Mouse (Mus musculus) CH12.LX (cell line): ENCODE measurements around the gene Kdm1b. TPM values are rescaled to one million over a fixed set of nuclear protein-coding genes. Genes with fewer than 3 reads are reported as not detected.

Source experiments
- DNase-seq: peaks from one replicate; pipeline ENCODE4 v3.0.0-alpha.2; 2013; ENCODE audit errors: extremely low read depth
- H3K27ac ChIP-seq: 2 replicates; pipeline ENCODE4 v1.5.1; 2012; ENCODE audit warnings: low read depth, mild to moderate bottlenecking, control low read depth, moderate library complexity; ENCODE audit not compliant: insufficient read depth
- H3K27me3 ChIP-seq: replicated peaks from 2 replicates; pipeline ENCODE3; 2012; ENCODE audit warnings: inconsistent platforms
- H3K36me3 ChIP-seq, 2 experiments: replicated peaks in 1 of 2; 2 replicates each; pipeline versions ENCODE3 to v1.6.1; 2012; ENCODE audit warnings: inconsistent platforms in 1 of 2, low read length in 1 of 2, mild to moderate bottlenecking in 1 of 2, mixed read lengths in 1 of 2, moderate library complexity in 1 of 2; ENCODE audit not compliant: control insufficient read depth in 1 of 2, insufficient read depth in 1 of 2
- H3K4me1 ChIP-seq, 2 experiments: 2 replicates each; pipeline ENCODE4 v1.6.1; 2012; ENCODE audit warnings: inconsistent platforms in 1 of 2, moderate library complexity in 1 of 2; ENCODE audit not compliant: insufficient read depth in 2 of 2, control insufficient read depth in 1 of 2
- H3K4me2 ChIP-seq: 2 replicates; pipeline ENCODE4 v1.6.1; 2012; ENCODE audit warnings: low read depth, mild to moderate bottlenecking, control low read depth; ENCODE audit not compliant: poor library complexity, insufficient read depth, severe bottlenecking
- H3K4me3 ChIP-seq, 3 experiments: fragments of 150-350 bp in 1 of 3; sonication (generic) in 1 of 3; replicated peaks in 1 of 3; 2 replicates each; pipeline versions ENCODE3 to v1.5.1; 2011 to 2012; ENCODE audit warnings: low read depth in 2 of 3, low read length in 2 of 3, mild to moderate bottlenecking in 2 of 3, moderate library complexity in 2 of 3, control low read depth in 1 of 3, improper control_type of control experiment in 1 of 3, inconsistent platforms in 1 of 3, mixed read lengths in 1 of 3; ENCODE audit not compliant: poor library complexity in 1 of 3
- H3K79me2 ChIP-seq: replicated peaks from 2 replicates; pipeline ENCODE4 v1.6.1; 2012; ENCODE audit warnings: mild to moderate bottlenecking, moderate library complexity; ENCODE audit not compliant: control insufficient read depth, poor library complexity, insufficient read depth, severe bottlenecking; ENCODE audit errors: extremely low read depth
- H3K9ac ChIP-seq: 2 replicates; pipeline ENCODE4 v1.6.1; 2012; ENCODE audit warnings: low read depth, mild to moderate bottlenecking, control low read depth, moderate library complexity; ENCODE audit not compliant: insufficient read depth
- H3K9me3 ChIP-seq: replicated peaks from 2 replicates; pipeline ENCODE3; 2012; ENCODE audit warnings: low read length, inconsistent platforms, mixed read lengths
- CHD2 ChIP-seq: IDR thresholded peaks from 2 replicates; pipeline ENCODE4 v1.6.1; 2011; ENCODE audit warnings: low read length, improper control_type of control experiment
- ELF1 ChIP-seq: IDR thresholded peaks from 2 replicates; pipeline ENCODE4 v1.6.1; 2014; ENCODE audit warnings: low read depth, mild to moderate bottlenecking, inconsistent platforms, low read length, improper control_type of control experiment
- EP300 ChIP-seq: IDR thresholded peaks from 2 replicates; pipeline ENCODE4 v1.6.1; 2011; ENCODE audit warnings: low read length, improper control_type of control experiment
- IRF4 ChIP-seq: IDR thresholded peaks from 2 replicates; pipeline ENCODE4 v1.6.1; 2014; ENCODE audit warnings: low read depth, mild to moderate bottlenecking, inconsistent platforms, low read length, improper control_type of control experiment
- KAT2A ChIP-seq: IDR thresholded peaks from 2 replicates; pipeline ENCODE4 v1.6.1; 2012; ENCODE audit warnings: low read length, improper control_type of control experiment, inconsistent platforms; ENCODE audit not compliant: insufficient replicate concordance
- MAFK ChIP-seq: IDR thresholded peaks from 2 replicates; pipeline ENCODE4 v1.6.1; 2011; ENCODE audit warnings: low read length, improper control_type of control experiment; ENCODE audit not compliant: insufficient replicate concordance
- MAZ ChIP-seq: IDR thresholded peaks from 2 replicates; pipeline ENCODE4 v1.6.1; 2012; ENCODE audit warnings: low read depth, mild to moderate bottlenecking, inconsistent platforms, low read length, improper control_type of control experiment, moderate library complexity
- MEF2A ChIP-seq: IDR thresholded peaks from 2 replicates; pipeline ENCODE4 v1.6.1; 2014; ENCODE audit warnings: low read depth, mild to moderate bottlenecking, inconsistent platforms, low read length, improper control_type of control experiment, borderline replicate concordance
- MYC ChIP-seq: IDR thresholded peaks from 2 replicates; pipeline ENCODE4 v1.6.1; 2011; ENCODE audit warnings: low read depth, mild to moderate bottlenecking, improper control_type of control experiment, low read length
- PAX5 ChIP-seq: IDR thresholded peaks from 2 replicates; pipeline ENCODE4 v1.6.1; 2012; ENCODE audit warnings: low read length, inconsistent platforms, mixed read lengths
- POLR2AphosphoS2 ChIP-seq: IDR thresholded peaks from 2 replicates; pipeline ENCODE4 v1.6.1; 2011; ENCODE audit warnings: low read depth, low read length, improper control_type of control experiment
- RCOR1 ChIP-seq: conservative IDR thresholded peaks from 2 replicates; pipeline ENCODE4 v1.6.1; 2012; ENCODE audit warnings: low read depth, mild to moderate bottlenecking, inconsistent platforms, low read length, improper control_type of control experiment
- ZC3H11A ChIP-seq: IDR thresholded peaks from 2 replicates; pipeline ENCODE4 v1.6.1; 2012; ENCODE audit warnings: low read depth, mild to moderate bottlenecking, inconsistent platforms, low read length, improper control_type of control experiment
- dilution Hi-C: fragments of 300-500 bp; cut with MboI; formaldehyde crosslinking; loops from 2 replicates; pipeline ENCODE4 v1.14.3; 2020; ENCODE audit warnings: low sequenced_read_pairs; ENCODE audit not compliant: extremely low pct_unique_long_range_greater_than_20kb, extremely low pct_ligation_motif_present
- in situ Hi-C: fragments of 300-500 bp; cut with MboI; formaldehyde crosslinking; loops from 3 replicates; pipeline ENCODE4 v1.14.3; 2019; ENCODE audit warnings: low sequenced_read_pairs, low pct_ligation_motif_present, low pct_unique_long_range_greater_than_20kb, mixed read lengths
- polyA plus RNA-seq: library from polyadenylated mRNA; unstranded; fragments of >175 nt; gene quantifications from 2 replicates; pipeline ENCODE4 v1.2.1, GENCODE M21; 2012; ENCODE audit warnings: low read depth; ENCODE audit not compliant: insufficient read length
- total RNA-seq, 2 experiments: library from RNA; depleted of rRNA; stranded (reverse); fragments of 300-350 nt in 1 of 2; fragments of >200 nt in 1 of 2; gene quantifications; 2 replicates each; pipeline ENCODE4 v1.2.3; 2012 to 2014

The Kdm1b gene
- total and polyA plus RNA-seq, 3 experiments: 9.8 to 20.3 (median 11.1) TPM

- dilution Hi-C loops: no loop called here
These were observed 22.5 kb upstream of the Kdm1b start for GRCm38 (mm10) chr13:47020798-47021197.

GRCm38 (mm10) chr13:47030376-47031107, 12.8 kb upstream of the Kdm1b start:
- no peak for DNase-seq
- dilution Hi-C loops (no loop called here), in situ Hi-C loops (no loop called here)
- no peaks in the 10 kb centered on the region for H3K27me3 ChIP-seq
- no peaks in the 10 kb centered on the region for H3K9me3 ChIP-seq
- peaks cover 0 to 3% of the 10 kb centered on the region in 2 experiments for H3K36me3 ChIP-seq
- no peak overlapping the region for H3K4me2 ChIP-seq
- no peak for TF ChIP-seq PAX5
- TF ChIP-seq MAZ: no peak
- no peak for TF ChIP-seq POLR2AphosphoS2
- no peak for TF ChIP-seq MYC
- TF ChIP-seq CHD2: no peak
- no peak for TF ChIP-seq EP300
- TF ChIP-seq MAFK: no peak
- no peak for TF ChIP-seq ELF1
- no peak for TF ChIP-seq KAT2A
- H3K4me1 ChIP-seq: peaks cover 0 to 3% of the 10 kb centered on the region in 2 experiments; a peak in 2 of 4 replicates
- H3K4me3 ChIP-seq: no peak overlapping the region
- no peak overlapping the region for H3K27ac ChIP-seq
- no peaks in the 10 kb centered on the region for H3K79me2 ChIP-seq
- H3K9ac ChIP-seq: no peak overlapping the region

More at GRCm38 (mm10) chr13:47020798-47021197, 22.5 kb upstream of the Kdm1b start:
- Histone ChIP-seq H3K27me3 (no peaks in the 10 kb centered on the region), H3K9me3 (no peaks in the 10 kb centered on the region), H3K4me3 (no peak overlapping the region), H3K36me3 (no peaks in the 10 kb centered on the region), H3K27ac (no peak overlapping the region), H3K79me2 (no peaks in the 10 kb centered on the region), H3K4me1 (no peaks in the 10 kb centered on the region), H3K9ac (no peak overlapping the region), H3K4me2 (no peak overlapping the region)
- in situ Hi-C loops: no loop called here
- DNase-seq: no peak
- no peak for TF ChIP-seq IRF4
- no peak for TF ChIP-seq MEF2A

GRCm38 (mm10) chr13:47033602-47034001, 9.7 kb upstream of the Kdm1b start:
- in situ Hi-C loops (no loop called here), dilution Hi-C loops (no loop called here)
- DNase-seq: no peak

More at GRCm38 (mm10) chr13:47033602-47034001, 9.7 kb upstream of the Kdm1b start:
- H3K79me2 ChIP-seq: no peaks in the 10 kb centered on the region
- H3K9me3 ChIP-seq: no peaks in the 10 kb centered on the region
- peaks cover 0 to 3% of the 10 kb centered on the region in 2 experiments for H3K36me3 ChIP-seq
- no peak overlapping the region for H3K27ac ChIP-seq
- TF ChIP-seq EP300: no peak
- no peak for TF ChIP-seq ZC3H11A
- no peak for TF ChIP-seq CHD2
- TF ChIP-seq RCOR1: no peak
- peaks cover 0 to 3% of the 10 kb centered on the region in 2 experiments; a peak in 2 of 4 replicates for H3K4me1 ChIP-seq
- H3K9ac ChIP-seq: no peak overlapping the region
- no peak overlapping the region for H3K4me3 ChIP-seq
- no peak overlapping the region for H3K4me2 ChIP-seq
- no peaks in the 10 kb centered on the region for H3K27me3 ChIP-seq
